Mouse (Mus musculus) lung, postnatal 36 days (tissue): ENCODE data around the gene Camk1d.

Experiments used
- DNase-seq: peaks from one replicate; pipeline ENCODE4 v3.0.0; 2022; ENCODE audit warnings: mixed read lengths

The Camk1d gene

GRCm38 (mm10) chr2:5458075-5458494 lies 256.2 kb downstream of the Camk1d start:
- no peak for DNase-seq

- no peak for DNase-seq
These were observed 258.2 kb downstream of the Camk1d start for GRCm38 (mm10) chr2:5456108-5456507.

DNA sequence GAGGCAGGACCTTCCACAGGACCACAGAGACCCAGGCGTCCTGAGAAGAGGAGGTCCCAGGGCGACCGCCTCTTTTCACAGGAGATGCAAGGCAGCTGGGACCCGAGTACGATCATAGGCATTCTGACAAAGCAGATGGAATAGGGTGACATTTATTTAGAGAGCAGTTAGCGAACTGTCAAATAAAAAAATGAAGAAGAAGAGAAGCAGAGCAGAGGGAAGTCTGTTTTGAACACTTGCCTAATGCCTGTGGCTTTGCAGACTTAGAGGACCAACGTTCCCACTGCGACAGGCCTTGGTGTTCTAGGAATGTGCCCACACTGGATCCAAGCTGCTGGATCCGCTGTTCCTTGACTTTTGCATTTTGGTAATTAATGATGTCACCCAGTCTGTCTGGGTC lies 259.5 kb downstream of the Camk1d start:
- peak; percentile 10 for DNase-seq

GRCm38 (mm10) chr2:5451654-5452053 lies 262.7 kb downstream of the Camk1d start:
- DNase-seq, result peak; percentile 60

DNA sequence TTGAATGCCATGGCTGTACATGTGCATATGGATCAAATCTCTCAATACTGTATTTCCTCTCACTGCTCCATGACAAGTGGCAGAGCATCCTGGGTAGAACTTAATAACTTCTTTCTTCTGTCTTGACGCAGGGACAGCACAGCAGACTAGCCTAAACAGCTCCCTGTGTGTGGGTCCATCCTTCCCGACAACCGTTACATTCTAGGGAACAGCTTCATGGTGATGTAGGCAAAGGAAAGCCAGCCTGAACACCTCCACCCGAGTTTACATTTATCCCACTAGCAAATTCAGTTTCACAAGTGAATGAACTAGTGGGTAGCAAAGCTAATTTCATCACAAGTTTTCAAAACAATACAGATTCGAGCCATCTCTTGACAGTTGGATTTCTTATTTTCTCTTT lies 269.0 kb downstream of the Camk1d start:
- DNase-seq, result no peak

GRCm38 (mm10) chr2:5437690-5438089 lies 276.6 kb downstream of the Camk1d start:
- DNase-seq, result no peak

DNA sequence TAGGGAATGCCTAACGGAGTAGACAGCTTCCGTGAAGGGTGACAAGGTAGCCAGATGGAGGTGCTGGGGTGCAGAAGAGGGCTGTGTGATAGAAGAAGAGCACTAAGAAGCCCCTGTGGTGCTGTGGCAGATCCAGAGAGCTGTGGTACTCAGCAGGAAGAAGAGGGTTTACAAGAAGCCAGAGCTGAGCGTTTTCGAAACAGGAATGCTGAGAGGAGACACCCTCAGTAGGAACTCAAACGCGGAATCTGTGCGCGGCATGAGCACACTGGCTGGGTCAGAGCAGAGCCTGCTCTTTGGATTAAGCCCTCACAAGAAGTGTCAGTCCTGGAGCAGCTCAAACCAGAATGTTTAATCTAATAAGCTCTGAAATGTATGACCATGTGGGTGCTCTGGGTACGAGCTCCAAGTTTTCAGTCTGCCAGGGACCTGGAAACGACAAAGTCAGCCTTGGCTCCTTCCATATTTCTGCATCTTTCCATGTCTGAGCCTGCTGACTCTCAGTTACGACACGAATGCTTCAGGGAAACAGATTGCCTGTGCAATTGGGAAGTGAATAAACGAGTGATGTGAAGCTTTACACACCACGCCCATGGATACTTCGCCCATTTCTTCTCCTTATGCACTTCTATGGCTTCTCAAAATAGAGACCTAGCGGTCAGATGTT lies 278.6 kb downstream of the Camk1d start:
- DNase-seq, result peak; percentile 11

DNA sequence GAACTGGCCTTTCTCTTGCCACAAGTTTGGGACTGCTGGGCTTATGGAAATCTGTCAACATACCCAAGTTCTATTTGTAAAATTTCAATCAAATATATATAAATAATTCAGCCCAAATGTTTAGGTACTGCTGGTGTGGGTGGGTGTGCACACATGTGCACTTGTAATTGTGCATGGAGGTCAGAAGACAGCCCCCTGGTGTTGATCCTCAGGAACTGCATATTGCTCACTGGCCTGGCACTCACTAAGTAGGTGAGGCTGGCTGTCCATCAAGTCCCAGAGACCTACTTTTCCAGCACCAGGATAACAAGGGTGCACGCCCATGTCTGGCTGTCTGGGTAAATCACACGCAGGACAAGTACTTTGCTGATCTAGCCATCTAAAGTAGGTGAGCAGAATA lies 283.0 kb downstream of the Camk1d start:
- peak; percentile 30 for DNase-seq

DNA sequence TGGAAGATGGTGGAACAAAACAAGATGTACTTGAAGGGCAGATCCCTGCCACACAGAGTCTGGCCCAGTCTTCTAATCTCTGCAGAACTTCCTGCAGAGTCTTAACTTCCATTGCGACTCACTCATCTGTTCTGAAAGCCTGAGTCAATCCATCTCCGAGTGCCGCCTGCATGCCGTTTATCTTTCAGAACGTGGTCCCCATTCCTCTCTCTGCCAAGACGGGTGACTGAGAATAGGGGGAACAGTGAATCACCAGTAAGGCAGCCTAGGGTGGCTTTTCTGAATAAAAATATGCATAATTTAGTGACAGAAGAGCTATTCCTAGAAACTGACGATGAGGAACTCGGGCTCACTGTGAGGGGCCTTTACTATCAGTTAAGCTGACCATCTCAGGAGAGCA lies 284.4 kb downstream of the Camk1d start:
- no peak for DNase-seq

GRCm38 (mm10) chr2:5426110-5426509 lies 288.2 kb downstream of the Camk1d start:
- no peak for DNase-seq

DNA sequence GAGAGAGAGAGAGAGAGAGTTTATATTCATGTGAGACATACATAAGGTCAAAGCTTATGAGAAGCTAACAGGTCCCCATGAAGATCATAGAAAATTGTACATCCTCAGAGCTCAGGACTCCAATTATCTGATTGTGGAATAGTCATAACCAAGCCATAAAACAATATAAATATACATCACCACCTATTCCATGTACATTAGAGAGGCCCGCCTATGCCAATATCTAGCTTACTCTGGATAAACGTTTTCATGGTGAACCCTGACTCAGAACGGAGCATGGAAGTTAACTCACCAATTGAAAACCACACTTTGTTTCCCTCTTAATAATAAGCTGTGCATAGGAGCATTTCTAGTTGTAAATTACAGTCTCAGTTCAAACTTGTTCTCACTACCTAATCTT lies 288.7 kb downstream of the Camk1d start:
- no peak for DNase-seq

- DNase-seq, result no peak
These were observed 293.6 kb downstream of the Camk1d start for GRCm38 (mm10) chr2:5420621-5421196.

DNA sequence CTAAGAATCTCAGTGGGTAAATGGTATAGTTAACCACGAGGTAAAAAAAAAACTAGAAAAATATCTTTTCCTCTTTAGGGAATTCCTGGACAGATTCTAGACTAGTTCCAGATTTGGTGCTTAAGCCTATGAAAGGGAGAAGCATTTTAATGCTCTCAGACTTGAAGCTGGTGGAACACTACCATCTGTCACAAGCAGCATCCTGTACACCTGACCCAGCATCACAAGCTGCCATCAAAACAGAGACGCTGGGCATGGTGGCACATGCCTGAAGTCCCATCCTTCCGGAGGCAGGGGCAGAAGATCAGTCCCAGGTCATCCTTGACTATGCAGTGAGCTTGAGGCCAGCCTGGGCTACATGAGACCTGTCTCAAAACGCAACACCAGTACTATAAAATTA lies 295.5 kb downstream of the Camk1d start:
- no peak for DNase-seq

DNA sequence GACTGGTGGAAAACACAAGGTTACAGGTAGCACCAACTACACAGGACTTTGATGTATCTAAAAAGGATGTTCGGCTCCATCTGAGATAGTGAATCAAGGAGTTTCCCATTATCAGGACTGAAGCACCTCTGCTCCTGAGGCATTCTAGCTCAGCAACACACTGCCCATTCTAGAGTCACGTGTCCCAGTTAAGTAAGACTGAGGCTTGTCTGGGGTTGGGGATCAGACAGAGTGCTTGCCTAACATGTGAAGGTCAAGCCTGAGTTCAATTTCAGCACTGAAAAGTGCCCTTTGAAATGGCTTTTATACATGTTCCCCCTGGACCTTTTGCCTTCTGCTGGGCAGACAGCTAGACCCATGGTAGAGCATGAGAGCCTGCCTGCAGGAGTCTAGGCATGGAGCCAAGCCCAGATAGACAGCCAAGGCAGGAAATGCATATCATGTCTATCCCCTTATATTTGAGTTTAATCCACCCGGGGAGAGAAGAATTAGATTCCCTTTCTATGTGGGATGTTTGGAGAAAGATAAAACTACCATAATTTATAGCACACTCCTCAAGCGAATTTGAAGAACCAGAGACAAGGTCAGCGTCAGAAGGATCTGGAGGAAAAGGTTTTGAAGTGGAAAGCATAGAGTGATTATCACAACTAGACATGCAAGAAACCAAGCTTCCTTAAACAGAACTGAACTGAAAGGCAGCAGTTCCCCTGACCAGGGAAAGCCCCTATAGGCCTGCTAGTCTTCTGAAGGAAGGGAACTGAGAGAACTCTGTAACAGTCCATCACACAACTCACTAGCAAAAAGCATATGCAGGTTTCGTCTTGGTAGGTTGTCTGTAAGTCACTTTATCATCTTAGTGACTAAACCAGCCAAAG lies 296.9 kb downstream of the Camk1d start:
- no peak for DNase-seq

DNA sequence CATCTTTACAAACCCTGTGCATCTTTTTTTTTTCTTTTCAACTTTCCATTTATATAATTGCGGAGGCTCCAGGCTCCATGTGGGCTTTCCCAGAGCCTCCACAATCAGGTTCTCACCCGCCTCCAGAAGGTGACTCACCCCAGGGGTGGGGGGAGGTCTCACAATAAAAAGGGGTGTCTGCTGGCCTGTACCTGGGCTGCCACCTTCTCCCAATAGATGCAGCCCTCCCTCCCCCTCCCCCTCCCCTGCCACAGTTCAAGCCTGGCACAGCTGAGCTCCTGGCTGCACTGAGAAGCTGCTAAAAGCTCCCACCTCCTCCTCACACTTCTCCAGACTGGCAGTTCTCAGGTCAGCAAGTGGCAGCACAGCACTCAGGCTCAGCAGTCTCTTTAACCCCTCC lies 302.5 kb downstream of the Camk1d start:
- no peak for DNase-seq

- DNase-seq, result peak; percentile 51
These were observed 310.5 kb downstream of the Camk1d start for GRCm38 (mm10) chr2:5403850-5404249.

DNA sequence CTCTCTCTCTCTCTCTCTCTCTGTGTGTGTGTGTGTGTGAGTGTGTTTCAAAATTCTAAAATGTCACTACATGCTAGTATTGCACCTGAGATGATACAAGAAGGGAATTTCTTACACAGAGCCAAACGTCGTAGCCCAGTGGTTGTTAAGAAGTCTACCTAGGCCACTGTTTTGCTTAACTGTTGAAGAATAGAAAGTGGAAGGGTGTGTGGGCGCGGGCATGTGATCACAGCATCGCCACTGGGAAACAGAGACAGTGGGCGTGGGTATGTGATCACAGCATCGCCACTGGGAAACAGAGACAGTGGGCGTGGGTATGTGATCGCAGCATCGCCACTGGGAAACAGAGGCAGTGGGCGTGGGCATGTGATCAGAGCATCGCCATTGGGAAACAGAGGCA lies 312.3 kb downstream of the Camk1d start:
- DNase-seq, result no peak

DNA sequence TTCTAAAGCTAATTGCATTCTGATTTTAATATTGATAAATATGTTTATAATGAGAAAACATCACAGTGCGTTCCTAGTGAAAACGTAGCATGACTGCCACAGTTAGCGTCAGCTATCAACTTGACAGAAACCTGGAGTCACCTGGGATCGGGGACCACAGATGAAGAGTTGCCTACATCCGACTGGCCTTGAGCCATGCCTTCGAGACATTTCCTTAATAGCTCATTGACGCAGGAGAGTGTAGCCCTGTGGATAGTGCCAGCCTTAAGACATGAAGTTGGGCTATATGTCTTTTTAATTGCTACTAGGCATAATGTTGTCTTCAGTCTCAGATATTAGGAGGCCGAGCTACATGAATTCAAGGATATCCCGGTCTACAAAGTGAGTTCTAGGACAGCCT lies 315.8 kb downstream of the Camk1d start:
- DNase-seq, result no peak

DNA sequence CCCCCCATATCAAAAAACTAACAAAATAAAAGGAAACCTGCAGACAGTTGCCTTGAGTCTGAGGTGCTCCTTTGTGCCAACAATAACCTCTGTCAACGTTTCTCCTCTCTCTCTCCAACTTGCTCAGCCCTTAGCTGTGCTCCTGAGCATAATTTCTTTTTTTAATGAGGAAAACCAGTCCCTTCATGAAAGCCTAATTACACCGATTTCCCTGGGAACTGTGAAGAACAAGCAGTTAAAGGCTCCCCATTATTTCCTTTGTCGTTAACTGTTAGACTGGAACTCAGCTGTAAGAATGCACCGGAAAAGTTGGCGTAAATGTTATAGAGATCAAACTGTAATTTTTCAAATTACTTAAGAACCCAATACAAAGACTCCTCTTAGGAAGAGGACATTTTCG lies 316.3 kb downstream of the Camk1d start:
- DNase-seq, result no peak

DNA sequence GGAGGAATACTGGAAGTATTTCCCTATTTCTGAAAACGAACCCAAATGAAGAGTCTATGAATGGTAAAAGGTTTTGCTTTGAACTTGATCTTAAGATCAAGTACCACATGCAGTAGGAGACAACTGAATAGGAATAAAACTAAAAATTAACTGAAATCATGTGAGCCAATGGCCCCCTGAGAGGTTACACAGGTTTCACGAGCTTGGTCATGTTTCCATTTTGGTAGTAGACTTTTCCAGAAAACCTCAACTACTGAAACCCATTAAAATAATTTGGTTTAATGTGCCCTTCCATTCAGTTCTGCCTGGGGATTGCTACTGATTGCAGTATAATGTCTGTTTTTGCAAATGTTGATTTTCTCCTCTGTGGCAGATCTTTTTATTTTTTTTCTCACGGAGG lies 316.8 kb downstream of the Camk1d start:
- DNase-seq, result no peak

- DNase-seq, result no peak
These were observed 317.9 kb downstream of the Camk1d start for GRCm38 (mm10) chr2:5396415-5396814.

GRCm38 (mm10) chr2:5395873-5396272 lies 318.4 kb downstream of the Camk1d start:
- no peak for DNase-seq

DNA sequence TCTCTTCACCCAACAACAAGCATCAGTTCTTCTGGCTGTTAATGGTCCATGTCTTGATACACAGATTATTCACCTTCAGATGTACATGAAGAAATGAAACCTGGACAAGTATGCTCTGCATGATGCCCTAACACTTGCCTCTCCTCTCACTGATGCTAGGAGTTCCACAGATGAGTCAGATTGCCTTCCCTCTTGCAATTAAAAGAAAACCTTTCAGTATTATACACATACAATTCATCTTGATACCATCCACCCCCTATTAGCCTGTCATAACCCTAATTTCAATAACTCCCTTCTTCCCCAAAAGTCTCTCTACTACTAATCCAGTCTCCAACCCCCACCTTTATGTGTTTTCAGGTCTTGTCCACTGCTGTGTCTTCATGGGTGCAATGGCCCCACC lies 321.4 kb downstream of the Camk1d start:
- DNase-seq, result no peak

GRCm38 (mm10) chr2:5392470-5392869 lies 321.8 kb downstream of the Camk1d start:
- DNase-seq, result no peak
